Mouse (Mus musculus) left cerebral cortex, postnatal 36 days (tissue): ENCODE data around the gene Mfrp. TPM values are rescaled to one million over a fixed set of nuclear protein-coding genes. Genes with fewer than 3 reads are reported as not detected.
A peak's percentile ranks its signal among the peaks of the same experiment; 100 is the strongest.

Experiments used
- DNase-seq, 2 experiments: peaks; one replicate each; pipeline ENCODE4 v3.0.0; 2021 to 2022; ENCODE audit warnings: low spot score in 2 of 2, mixed read lengths in 1 of 2
- intact Hi-C: fragments of 180-260 bp; cut with DNase I; formaldehyde crosslinking; loops from one replicate; pipeline ENCODE4 v1.15.1; 2025
- total RNA-seq, 2 experiments: library from RNA; stranded (reverse); gene quantifications; 2 replicates each; pipeline ENCODE4 v1.2.3; 2021

The Mfrp gene
- total RNA-seq, 2 experiments from 2014 or later: 0.22 TPM; not detected in 1

DNA sequence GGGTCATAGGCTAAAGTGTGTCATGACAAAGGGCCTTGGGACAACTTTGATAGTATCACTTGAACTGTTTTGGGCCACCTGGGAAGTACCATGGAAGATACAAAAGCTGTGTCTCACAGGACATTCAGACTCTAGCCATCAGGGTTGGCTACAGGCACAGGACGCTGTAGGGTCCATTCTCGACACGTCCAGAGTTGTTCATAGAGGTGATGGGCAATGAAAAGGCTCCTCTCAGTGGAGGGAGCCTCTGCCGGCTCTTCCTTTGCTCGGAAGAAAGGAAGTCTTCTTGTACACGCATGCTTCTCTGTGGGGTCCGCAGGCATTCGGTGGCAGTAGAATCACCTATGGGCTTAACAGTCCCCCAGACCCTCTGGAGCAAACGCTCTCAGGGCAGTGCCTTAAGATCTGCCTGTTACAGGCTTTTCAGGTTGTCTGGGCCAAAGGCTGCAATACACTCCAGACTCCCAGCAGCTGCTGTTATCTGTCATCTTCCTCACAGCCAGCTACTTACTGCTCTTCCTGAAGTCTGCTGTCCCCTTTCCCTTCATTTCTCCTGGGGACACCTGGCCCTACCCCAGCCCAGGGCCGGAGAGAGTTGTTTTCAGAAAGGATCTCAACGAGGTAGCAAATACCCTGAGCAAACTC, 24.1 kb upstream of the Mfrp start:
- DNase-seq: no peak
- intact Hi-C loops: no loop called here

GRCm38 (mm10) chr9:44078136-44078797, 23.3 kb upstream of the Mfrp start:
- DNase-seq: no peak
- intact Hi-C loops: no loop called here

GRCm38 (mm10) chr9:44078955-44079756, 22.4 kb upstream of the Mfrp start:
- peak in 1 of 2 experiments; percentile 65 for DNase-seq
- intact Hi-C loops: no loop called here

DNA sequence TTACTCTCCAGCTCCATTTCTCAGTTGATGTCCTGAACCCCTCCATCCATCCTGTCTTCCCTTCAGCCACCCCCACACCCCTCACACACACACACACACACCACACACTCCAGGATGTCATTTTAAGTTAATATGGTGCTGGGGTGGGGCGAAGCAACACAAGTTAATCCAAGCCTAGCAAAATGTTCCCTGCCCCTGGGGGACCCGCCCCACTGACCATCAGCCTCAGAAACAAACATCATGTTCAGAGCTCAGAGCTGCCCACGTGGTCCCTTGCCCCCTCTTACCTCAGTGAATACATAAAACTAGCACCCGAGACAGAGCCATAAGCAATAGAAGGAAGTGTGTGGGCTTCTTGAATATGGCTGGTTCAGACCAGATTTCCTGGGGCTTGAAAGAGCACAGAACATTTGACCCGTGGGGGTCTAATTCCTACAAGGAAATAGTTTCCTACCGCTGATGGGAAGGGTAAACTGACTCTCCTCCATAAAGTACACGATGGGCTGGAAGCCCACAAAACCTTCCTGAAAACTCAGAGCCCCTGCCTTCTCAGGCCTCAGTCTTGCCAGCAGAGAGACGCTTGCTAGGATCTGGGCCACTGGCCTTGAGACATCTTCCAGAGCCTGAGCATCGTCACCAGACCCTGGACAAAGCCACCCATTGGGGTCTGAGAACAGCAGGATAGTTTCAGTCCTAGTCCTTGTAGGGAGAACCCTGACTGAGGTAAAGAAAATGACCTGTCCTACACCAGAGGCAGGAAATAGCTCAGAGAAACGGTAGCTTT, 21.3 kb upstream of the Mfrp start:
- no peak for DNase-seq
- intact Hi-C loops: no loop called here

- intact Hi-C loops: no loop called here
Measured at GRCm38 (mm10) chr9:44080953-44081352, 20.6 kb upstream of the Mfrp start.

GRCm38 (mm10) chr9:44081581-44081980, 19.9 kb upstream of the Mfrp start:
- no peak for DNase-seq
- intact Hi-C loops: no loop called here

More at GRCm38 (mm10) chr9:44080953-44081352, 20.6 kb upstream of the Mfrp start:
- DNase-seq: peak in 1 of 2 experiments; percentile 64

- intact Hi-C loops: no loop called here
- DNase-seq: no peak
Measured at GRCm38 (mm10) chr9:44082266-44082665, 19.3 kb upstream of the Mfrp start.

- DNase-seq: peak; percentile 84 to 87
- intact Hi-C loops: loop anchor here (2.0 kb wide), 1 partner anchor 17 kb away; the partner anchor contains the start of gene Usp2
Measured at GRCm38 (mm10) chr9:44083392-44084121, 18.0 kb upstream of the Mfrp start.

DNA sequence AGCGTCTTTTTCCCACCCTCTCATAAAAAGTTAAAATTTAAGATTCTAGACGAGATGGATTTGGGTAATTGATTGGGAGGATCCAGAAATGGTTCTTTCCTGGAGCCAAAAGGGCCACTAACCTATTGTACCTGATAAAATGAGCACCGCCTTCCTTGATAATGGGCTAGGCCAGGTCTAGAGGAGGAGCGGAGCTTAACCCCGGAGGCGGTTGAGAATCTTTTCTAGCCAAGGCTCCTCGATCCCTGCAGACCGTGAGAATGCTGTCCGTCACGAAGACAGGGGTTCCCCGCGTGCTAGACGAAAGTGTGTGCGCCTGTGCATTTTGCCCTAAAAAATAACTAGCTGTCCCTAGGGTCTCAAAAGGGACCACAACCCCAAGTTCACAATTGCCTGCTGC, 17.3 kb upstream of the Mfrp start:
- DNase-seq: no peak
- intact Hi-C loops: loop anchor here (2.0 kb wide), 1 partner anchor 17 kb away; the partner anchor contains the start of gene Usp2

GRCm38 (mm10) chr9:44084659-44085229, 16.8 kb upstream of the Mfrp start:
- intact Hi-C loops: loop anchor here (2.0 kb wide), 1 partner anchor 18 kb away; the partner anchor contains the start of gene Usp2
- DNase-seq: peak; percentile 90 to 92

GRCm38 (mm10) chr9:44085276-44085675, 16.3 kb upstream of the Mfrp start:
- no peak for DNase-seq
- intact Hi-C loops: loop anchor here (2.0 kb wide), 1 partner anchor 18 kb away; the partner anchor contains the start of gene Usp2

DNA sequence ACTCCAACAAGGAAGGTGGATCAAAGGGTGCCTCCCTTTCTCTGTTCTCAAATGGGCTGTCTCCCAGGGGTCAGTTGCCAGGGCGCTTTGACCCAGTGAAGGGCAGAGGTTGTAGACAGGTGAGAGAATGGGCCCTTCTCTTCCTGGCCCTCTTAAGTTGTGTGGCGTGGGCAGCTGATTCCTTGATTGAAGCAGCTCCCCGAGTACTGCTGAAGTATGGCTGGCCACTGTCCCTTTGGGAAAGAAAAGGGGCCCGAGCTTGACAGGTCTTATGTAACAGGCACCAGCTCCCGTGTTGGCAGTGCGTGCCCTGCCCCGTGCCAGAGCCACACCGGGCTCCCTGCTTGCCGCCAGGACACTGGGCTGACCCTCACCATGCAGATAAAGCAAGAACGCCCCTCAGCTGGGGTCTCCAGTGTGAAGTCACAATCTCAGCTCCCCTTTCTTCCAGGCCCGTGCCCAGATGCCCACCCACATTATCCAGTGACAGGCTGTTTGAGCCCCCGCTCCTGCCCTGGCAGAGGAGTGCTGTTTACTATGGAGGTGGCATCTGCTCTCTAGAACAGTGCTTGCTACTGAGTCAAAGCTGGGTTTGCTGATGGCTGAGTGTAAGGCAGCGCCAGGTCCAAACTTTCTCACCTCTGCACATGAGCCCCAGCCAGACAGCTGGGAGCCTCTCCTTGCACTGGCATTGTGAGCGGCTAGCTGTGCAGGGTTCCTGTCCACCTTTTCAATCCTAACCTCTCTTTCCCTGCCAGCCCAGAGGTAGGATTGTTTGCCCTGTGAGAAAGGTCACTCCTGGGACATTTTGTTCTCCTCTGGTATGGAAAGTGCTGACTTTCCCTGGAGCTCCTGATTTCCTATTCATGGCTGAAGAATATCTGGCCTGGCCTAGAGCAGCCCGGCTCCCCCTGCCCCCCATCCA, 15.5 kb upstream of the Mfrp start:
- peak; percentile 79 to 81 for DNase-seq
- intact Hi-C loops: loop anchor here (2.0 kb wide), 1 partner anchor 19 kb away; the partner anchor contains the start of gene Usp2

GRCm38 (mm10) chr9:44086960-44087359, 14.6 kb upstream of the Mfrp start:
- intact Hi-C loops: no loop called here
- no peak for DNase-seq

DNA sequence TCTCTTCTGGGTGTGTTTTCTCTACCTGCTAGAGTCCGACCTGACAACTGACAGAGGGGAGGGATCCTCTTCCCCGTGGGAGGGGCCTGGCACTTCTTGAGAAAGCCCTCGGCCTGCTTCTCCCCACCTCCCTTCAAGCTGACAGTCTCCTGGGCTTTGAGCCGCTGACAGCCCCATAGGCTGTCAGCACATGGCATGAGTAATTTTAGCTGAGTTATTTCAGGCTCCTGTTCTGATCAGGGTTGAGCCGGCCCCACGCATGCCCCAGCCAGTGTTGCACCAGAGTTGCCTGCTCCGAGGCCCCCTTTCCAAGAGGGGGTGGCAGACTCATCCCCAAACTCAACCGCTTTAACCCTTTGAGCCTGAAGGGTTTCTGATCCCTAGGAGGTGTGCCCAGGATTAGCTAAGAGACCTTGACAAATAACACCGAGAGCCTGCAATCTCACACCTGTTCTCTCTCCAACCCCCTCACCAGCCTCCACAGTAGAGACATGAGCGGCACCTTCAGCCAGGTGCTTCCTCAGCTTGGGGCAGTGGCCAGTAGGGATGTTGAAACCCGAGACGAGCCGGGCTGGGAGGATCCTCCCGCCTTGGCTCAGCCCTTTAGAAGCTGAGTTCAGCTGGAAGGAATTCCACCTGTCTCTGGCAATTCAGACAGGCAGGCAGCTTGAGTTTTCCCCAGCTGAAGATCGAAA, 13.6 kb upstream of the Mfrp start:
- peak; percentile 67 to 70 for DNase-seq
- intact Hi-C loops: no loop called here

DNA sequence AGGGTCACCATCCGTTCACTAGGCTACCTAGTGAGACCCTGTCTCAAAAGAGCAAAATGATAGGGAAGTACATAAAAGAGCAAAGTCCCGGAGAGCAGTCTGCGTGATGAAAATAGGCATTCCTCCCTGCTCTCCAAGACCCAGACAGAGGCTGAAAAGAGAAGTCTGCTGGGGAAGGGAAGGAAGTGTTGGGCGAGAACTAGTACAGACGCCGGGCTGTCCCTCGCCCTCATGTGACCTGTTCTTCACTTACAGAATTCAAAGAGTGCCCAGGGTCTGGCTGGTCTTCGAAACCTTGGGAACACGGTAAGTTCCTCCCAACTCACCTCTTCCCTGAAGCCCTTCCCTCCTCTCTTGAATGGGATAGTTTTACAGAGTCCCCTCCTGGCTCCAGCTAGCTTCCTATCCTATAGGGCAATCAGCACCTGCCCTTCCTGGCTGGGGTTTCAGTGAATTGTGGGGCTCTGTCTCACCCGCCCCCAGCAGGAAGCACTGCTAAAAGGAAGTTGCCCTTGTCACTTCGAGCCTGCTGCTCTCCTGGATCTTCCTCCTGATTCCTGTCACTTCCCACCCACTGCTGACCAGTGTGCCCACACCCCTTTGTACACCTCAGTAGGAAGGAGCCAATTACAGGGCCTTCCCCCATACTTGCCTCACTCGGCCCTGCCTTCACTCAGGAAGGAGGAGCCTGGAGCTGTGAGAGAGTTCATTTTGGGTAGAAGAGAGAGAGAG, 12.5 kb upstream of the Mfrp start:
- intact Hi-C loops: no loop called here
- no peak for DNase-seq
